Mouse (Mus musculus) kidney, embryonic 15.5 days (tissue): ENCODE results near the gene Pacs2. TPM values are rescaled to one million over a fixed set of nuclear protein-coding genes. Genes with fewer than 3 reads are reported as not detected.

Experiments
- ATAC-seq: fragments of 200-750 bp; cut with Nextera tagmentation; replicated peaks from 2 replicates; pipeline ENCODE4 v1.8.0; 2017; ENCODE audit warnings: moderate TSS enrichment; ENCODE audit not compliant: low FRiP score
- H3K27ac ChIP-seq: fragments of 300-500 bp; sonication (generic); 2 replicates; pipeline ENCODE4 v1.5.1; 2015; ENCODE audit warnings: mild to moderate bottlenecking, inconsistent platforms
- H3K27me3 ChIP-seq: fragments of 300-500 bp; sonication (generic); 2 replicates; pipeline ENCODE4 v1.6.1; 2015; ENCODE audit warnings: inconsistent platforms
- H3K36me3 ChIP-seq: fragments of 300-500 bp; sonication (generic); 2 replicates; pipeline ENCODE4 v1.6.1; 2015; ENCODE audit warnings: inconsistent platforms
- H3K4me1 ChIP-seq: fragments of 300-500 bp; sonication (generic); 2 replicates; pipeline ENCODE4 v1.6.1; 2015; ENCODE audit warnings: inconsistent platforms
- H3K4me2 ChIP-seq: fragments of 300-500 bp; sonication (generic); 2 replicates; pipeline ENCODE4 v1.6.1; 2015; ENCODE audit warnings: moderate library complexity, mild to moderate bottlenecking, inconsistent platforms
- H3K4me3 ChIP-seq: fragments of 300-500 bp; sonication (generic); replicated peaks from 2 replicates; pipeline ENCODE4 v1.5.1; 2015; ENCODE audit warnings: mild to moderate bottlenecking, inconsistent platforms
- H3K9ac ChIP-seq: fragments of 300-500 bp; sonication (generic); 2 replicates; pipeline ENCODE4 v1.6.1; 2015; ENCODE audit warnings: mild to moderate bottlenecking, inconsistent platforms
- H3K9me3 ChIP-seq: fragments of 300-500 bp; sonication (generic); replicated peaks from 2 replicates; pipeline ENCODE4 v1.6.1; 2016; ENCODE audit warnings: inconsistent platforms
- WGBS: fragments of 180-500 bp; shearing (Covaris S2); methylation state at CpG from one replicate; pipeline ENCODE4 v1.1.7; 2015; ENCODE audit warnings: mixed read lengths; 5-methylcytosine and 5-hydroxymethylcytosine counted together
- polyA plus RNA-seq: library from polyadenylated mRNA; unstranded; fragments of >200 nt; fragmentation: Nextera tagmentation; extraction: Ambion mirVana; gene quantifications from 2 replicates; pipeline ENCODE4 v1.2.1, GENCODE M21; 2015

Pacs2 gene
- polyA plus RNA-seq, 1 experiment from 2014 or later: 14.3 TPM

DNA sequence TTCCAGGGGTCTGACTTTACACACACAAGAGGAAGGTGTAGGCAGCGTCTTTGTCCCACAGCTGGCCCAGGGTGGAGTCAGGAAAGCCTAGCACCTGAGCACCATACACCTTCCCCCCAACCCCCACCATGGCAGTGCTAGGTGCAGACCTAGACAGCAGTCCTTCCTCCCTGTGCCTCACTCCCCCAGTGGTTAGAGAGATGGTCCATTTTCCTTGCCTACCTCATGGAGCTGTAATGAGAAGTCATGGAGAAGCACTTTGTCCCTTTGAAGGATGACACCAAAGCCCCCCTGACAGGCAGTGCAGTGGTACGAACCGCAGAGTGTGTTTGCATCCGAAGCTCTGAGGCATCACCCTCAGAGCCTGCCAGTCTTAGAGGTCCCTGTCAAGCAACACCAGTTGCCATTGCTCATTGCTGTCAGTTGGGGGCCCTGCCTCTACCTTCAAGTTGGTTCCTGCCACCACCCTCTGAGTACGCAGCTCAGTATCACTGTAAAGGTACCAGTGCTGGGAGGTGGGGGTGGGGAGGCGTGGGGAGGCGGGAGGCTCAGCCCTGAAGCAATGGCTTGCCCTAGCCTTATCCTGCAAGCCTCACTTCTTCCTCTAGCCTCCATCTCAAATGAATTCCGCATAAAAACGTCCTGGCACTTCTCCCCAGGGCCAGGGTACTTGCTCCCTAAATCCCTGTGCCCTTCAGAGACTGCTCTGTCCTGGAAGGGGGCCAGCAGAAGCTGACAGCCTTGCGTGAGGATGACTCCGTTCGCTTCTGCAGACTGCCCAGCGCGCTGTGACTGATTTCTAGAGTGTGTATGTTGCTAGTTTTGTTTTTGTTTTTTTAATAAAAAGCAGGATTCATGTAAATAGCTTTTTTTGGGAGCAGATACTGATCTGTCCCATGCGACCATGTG is 59.4 kb downstream of the Pacs2 start:
- Histone ChIP-seq H3K4me3 (peak overlapping the region; percentile 51), H3K27me3 (no peaks in the 10 kb centered on the region), H3K9me3 (no peaks in the 10 kb centered on the region), H3K4me1 (peaks cover 21% of the 10 kb centered on the region), H3K27ac (peak overlapping the region; percentile 94), H3K4me2 (peak overlapping the region; percentile 94), H3K36me3 (peaks cover 35% of the 10 kb centered on the region), H3K9ac (peak overlapping the region; percentile 55)
- peak; percentile 34 for ATAC-seq
- WGBS: 7% methylated on average over 15 of the region's 15 CpGs

DNA sequence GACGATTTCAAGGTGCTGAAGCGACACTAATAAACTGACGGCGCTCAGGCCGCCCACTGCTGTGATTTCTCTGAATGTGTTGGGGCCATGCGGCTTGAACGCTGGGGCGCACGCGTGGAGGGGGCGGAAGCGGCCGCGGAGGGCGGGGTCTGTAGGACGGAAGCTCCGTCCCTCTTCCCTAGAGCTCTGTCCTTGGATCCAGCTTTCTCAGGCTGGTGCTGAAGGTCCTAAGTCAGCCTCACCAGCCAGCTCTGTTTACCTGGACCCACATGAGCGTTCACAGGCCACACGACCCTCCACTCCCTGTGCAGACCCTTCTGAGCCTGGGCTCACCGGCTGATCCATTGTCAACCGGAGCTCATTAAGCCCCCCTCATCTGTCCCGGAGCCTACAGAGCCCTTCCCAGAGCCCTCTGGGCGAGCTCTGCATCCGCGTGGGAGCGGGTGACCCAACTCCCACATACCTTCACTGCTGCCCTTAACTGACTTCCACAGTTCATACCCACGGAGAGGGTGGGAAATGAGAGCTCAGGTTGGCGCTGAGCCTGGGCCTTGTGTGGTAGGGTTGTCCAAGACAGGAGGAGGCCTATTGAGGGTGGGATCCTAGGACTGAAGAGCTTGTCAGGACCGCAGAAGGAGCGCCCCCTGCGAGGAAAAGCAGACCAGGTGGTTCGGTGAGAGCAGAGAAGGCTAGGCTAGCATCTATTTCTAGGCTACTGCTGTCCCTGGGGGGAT is 60.2 kb downstream of the Pacs2 start, which contains the start of gene Tex22:
Tex22 (plus strand) TSS at position 174 of the 734 bp plus-strand sequence.
- H3K4me3 ChIP-seq: peak within 1 kb of the TSS; percentile 51
- H3K9me3 ChIP-seq: no peaks in the 10 kb centered on the region
- peak within 1 kb of the TSS; percentile 94 for H3K4me2 ChIP-seq
- peak within 1 kb of the TSS; percentile 94 for H3K27ac ChIP-seq
- 2% methylated on average over 32 of the region's 32 CpGs for WGBS
- H3K9ac ChIP-seq: peak within 1 kb of the TSS; percentile 55
- H3K27me3 ChIP-seq: no peaks in the 10 kb centered on the region
- peaks cover 27% of the 10 kb centered on the region for H3K36me3 ChIP-seq
- ATAC-seq: peak; percentile 93
- peaks cover 21% of the 10 kb centered on the region for H3K4me1 ChIP-seq

DNA sequence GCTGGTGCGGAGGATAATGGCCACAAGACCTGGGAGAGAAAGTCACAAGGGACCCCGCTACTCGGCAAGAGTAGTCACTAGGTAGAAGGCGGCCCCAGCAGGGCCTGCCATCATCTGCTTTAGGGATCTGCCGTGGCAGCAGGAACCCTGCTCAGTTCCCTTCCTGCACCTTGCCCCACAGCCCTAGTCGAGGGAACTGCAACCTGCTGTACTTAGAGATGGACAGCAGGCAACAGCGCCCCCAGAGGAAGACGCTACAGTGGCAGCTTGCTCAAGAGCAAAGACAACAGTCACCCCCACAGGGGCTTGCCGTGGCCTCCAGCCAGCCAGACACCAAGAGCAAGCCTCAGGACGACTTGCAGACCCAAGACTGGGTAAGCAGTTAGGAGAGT is 60.8 kb downstream of the Pacs2 start:
- Histone ChIP-seq H3K27me3 (no peaks in the 10 kb centered on the region), H3K9me3 (no peaks in the 10 kb centered on the region), H3K9ac (peak overlapping the region; percentile 55), H3K4me1 (peaks cover 21% of the 10 kb centered on the region), H3K27ac (peak overlapping the region; percentile 94), H3K4me3 (peak overlapping the region; percentile 51), H3K36me3 (peaks cover 22% of the 10 kb centered on the region), H3K4me2 (peak overlapping the region; percentile 94)
- ATAC-seq: peak; percentile 79
- 5% methylated on average over 10 of the region's 10 CpGs for WGBS

DNA sequence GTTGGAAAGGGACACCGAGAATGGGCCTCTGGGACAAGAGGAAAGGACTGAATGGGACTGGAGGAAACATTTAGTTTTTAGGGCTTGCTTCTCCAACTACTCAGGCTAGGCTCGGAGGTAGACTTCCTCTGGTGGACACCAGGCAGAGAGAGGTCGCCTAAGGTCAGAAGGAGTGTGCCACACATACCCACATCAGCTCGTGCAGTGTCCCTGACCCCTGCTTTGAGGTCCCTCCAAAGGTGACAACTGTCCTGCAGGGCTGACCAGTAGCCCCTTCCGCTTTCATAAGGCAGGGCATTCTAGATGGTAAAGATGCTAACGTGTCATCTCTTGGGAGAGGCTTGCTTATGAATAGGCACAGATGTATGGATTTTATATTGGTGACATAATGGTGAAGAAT is 61.2 kb downstream of the Pacs2 start:
- H3K27me3 ChIP-seq: no peaks in the 10 kb centered on the region
- peaks cover 21% of the 10 kb centered on the region for H3K4me1 ChIP-seq
- peaks cover 17% of the 10 kb centered on the region for H3K36me3 ChIP-seq
- H3K27ac ChIP-seq: peak overlapping the region; percentile 94; the same call in 1 of the 2 replicates
- 51% methylated on average over 6 of the region's 6 CpGs for WGBS
- ATAC-seq: no peak
- 0 out of 2 replicates have a peak overlapping the region, but pooled peaks have one; percentile 51 for H3K4me3 ChIP-seq
- H3K9me3 ChIP-seq: no peaks in the 10 kb centered on the region
- H3K9ac ChIP-seq: no peak overlapping the region
- peak overlapping the region; percentile 94 for H3K4me2 ChIP-seq

DNA sequence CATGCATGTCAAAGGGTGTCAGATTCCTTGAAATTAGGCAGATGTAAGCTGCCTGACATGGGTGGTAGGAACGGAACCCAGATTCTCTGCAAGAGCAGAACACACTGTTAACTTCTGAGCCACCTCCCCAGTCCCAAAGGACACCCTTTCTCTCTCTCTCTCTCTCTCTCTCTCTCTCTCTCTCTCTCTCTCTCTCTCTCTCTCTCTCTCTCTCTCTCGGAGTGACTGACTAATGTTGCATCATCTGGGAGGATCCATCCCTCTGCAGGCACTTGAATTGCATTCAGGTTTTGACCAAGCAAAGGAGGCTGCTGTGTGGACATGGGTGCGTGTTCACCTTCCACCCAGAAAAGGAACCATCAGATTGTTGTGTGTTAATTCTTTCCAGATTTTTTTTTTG is 73.0 kb downstream of the Pacs2 start:
- no peak overlapping the region for H3K9ac ChIP-seq
- H3K4me2 ChIP-seq: no peak overlapping the region
- 55% methylated on average over 3 of the region's 3 CpGs for WGBS
- ATAC-seq: no peak
- no peak overlapping the region for H3K4me3 ChIP-seq
- no peak overlapping the region for H3K27ac ChIP-seq
- no peaks in the 10 kb centered on the region for H3K9me3 ChIP-seq
- H3K4me1 ChIP-seq: no peaks in the 10 kb centered on the region
- H3K27me3 ChIP-seq: 0 out of 2 replicates have a peak, but pooled peaks cover 4% of the 10 kb centered on the region
- H3K36me3 ChIP-seq: no peaks in the 10 kb centered on the region

DNA sequence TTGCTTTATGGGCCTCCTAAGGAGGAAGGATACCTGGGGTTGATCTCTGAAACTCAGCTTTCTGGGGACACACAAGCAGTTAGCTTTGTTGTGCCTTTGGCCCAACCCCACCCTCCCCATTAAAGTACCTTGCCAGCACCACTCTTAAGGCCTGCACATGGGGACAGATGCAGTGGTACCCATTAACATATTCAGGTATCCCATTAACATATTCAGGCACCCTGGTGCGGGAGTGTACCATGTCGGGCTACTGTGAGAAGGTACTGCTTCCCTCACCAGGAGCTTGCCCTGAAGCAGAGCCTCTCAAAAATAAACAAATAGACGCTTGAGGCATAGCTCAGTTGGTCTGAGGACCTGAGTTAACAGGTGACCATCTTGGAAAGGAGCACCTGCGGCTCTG is 73.7 kb downstream of the Pacs2 start:
- no peak overlapping the region for H3K9ac ChIP-seq
- 0 out of 2 replicates have a peak, but pooled peaks cover 4% of the 10 kb centered on the region for H3K27me3 ChIP-seq
- H3K9me3 ChIP-seq: no peaks in the 10 kb centered on the region
- no peak overlapping the region for H3K27ac ChIP-seq
- no peak for ATAC-seq
- no peak overlapping the region for H3K4me3 ChIP-seq
- H3K4me1 ChIP-seq: no peaks in the 10 kb centered on the region
- WGBS: 32% methylated on average over 4 of the region's 4 CpGs
- no peak overlapping the region for H3K4me2 ChIP-seq
- H3K36me3 ChIP-seq: no peaks in the 10 kb centered on the region

DNA sequence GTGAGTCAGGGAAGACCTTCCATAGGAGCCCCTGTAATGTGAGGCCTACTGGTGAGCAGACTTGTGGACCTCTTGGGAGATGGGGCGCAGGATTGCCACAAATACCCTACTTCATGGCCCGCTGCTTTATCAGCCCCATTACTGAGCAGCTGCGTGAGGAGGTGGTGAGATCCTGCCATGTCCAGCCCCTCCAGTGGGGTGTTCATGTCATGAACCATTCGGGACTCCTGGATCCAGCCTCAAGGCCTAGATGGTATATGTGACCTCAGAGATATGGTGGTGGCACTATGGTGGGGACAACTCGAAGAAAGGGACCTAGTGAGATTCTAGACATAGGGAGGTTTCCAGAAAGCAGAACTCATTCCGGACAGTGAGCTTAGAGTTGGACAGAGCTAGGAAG is 74.8 kb downstream of the Pacs2 start:
- 90% methylated on average over 6 of the region's 6 CpGs for WGBS

DNA sequence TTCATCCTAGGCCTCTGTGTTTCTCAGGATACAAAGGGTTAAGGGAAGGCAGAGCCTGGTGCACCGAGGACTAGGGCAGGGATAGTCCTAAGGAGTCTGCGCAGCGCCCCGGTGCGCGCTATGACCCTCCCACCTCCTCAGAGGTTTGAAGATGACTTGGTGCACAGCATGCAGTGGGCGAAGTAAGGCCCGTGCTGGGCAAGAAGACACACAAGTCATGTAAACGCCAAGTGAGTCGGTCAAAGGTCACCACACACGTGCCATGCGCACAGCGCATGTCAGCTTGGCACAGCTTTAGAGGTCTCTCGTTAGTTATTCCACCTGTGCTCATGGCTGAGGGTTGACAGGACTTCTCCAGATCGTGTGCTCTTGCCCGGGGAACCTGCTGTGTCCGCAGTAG is 75.7 kb downstream of the Pacs2 start:
- Histone ChIP-seq H3K36me3 (no peaks in the 10 kb centered on the region), H3K4me3 (no peak overlapping the region), H3K9ac (no peak overlapping the region), H3K27ac (no peak overlapping the region), H3K4me2 (no peak overlapping the region), H3K9me3 (no peaks in the 10 kb centered on the region), H3K4me1 (no peaks in the 10 kb centered on the region), H3K27me3 (0 out of 2 replicates have a peak, but pooled peaks cover 4% of the 10 kb centered on the region)
- ATAC-seq: no peak
- WGBS: 79% methylated on average over 17 of the region's 17 CpGs

More for the DNA sequence above, 74.8 kb downstream of the Pacs2 start:
- Histone ChIP-seq H3K4me1 (no peaks in the 10 kb centered on the region), H3K4me2 (no peak overlapping the region), H3K27ac (no peak overlapping the region), H3K9ac (no peak overlapping the region), H3K9me3 (no peaks in the 10 kb centered on the region), H3K36me3 (no peaks in the 10 kb centered on the region), H3K27me3 (0 out of 2 replicates have a peak, but pooled peaks cover 4% of the 10 kb centered on the region), H3K4me3 (no peak overlapping the region)
- ATAC-seq: no peak

DNA sequence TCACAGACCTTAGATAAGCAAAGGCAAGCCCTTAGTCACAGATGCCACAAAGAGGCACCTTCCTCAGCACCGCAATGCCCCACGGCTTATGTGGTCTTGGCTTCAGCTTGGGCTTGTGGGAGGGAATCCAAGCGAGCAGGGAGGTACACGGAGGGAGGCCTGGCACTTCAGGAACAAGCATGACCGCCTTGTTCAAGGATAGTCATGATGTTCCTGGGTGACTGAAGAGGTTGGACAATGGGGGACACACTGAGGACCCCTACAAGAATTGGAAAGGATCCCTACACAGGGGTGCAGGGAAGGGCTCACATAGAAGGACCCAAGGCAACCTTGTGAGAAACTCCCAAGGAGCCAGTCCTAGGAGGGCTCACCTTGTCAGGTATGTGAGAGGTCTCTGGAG is 82.7 kb downstream of the Pacs2 start:
- H3K4me2 ChIP-seq: peak overlapping the region; percentile 96
- H3K36me3 ChIP-seq: no peaks in the 10 kb centered on the region
- ATAC-seq: 0 out of 2 replicates have a peak, but pooled peaks have one; percentile 0
- 86% methylated on average over 5 of the region's 5 CpGs for WGBS
- H3K4me1 ChIP-seq: peaks cover 38% of the 10 kb centered on the region
- no peak overlapping the region for H3K9ac ChIP-seq
- peak overlapping the region; percentile 92; the same call in 1 of the 2 replicates for H3K4me3 ChIP-seq
- H3K9me3 ChIP-seq: no peaks in the 10 kb centered on the region
- no peak overlapping the region for H3K27ac ChIP-seq
- no peaks in the 10 kb centered on the region for H3K27me3 ChIP-seq

DNA sequence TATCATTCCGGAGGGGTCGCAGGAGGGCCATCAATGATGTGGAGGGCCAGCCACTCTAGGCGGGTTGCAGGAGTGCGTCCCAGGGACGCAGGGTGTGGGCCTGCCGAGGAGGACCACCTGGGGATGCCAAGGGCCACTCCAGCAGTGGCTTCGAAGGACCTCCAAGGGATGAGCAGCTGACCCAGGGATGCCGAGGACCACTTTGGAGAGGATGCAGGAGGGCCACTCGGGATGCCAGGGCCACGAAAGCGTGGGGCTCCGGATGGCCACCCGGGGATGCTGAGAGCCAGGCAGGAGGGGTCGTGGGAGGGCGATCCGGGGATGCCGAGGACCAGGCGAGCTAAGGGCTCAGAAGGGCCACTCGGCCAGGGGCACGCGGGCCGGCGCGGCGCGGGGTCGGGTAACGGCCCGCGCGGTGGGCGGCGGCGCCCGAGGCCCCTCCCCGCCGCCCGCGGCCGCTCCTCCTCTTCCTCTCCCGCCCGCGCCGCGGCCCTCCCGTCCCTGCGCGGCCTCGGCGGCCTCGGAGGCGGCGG is 83.5 kb downstream of the Pacs2 start, which contains the start of gene Mta1:
Mta1 (plus strand) TSS at position 530 of the 533 bp plus-strand sequence.
- peaks cover 3% of the 10 kb centered on the region; the same call in 1 of the 2 replicates for H3K36me3 ChIP-seq
- H3K27me3 ChIP-seq: no peaks in the 10 kb centered on the region
- H3K4me2 ChIP-seq: peak within 1 kb of the TSS; percentile 96
- H3K4me3 ChIP-seq: peak within 1 kb of the TSS; percentile 92
- WGBS: 2% methylated on average over 28 of the region's 53 CpGs
- H3K27ac ChIP-seq: peak within 1 kb of the TSS; percentile 80
- H3K9me3 ChIP-seq: no peaks in the 10 kb centered on the region
- peak within 1 kb of the TSS; percentile 100 for H3K9ac ChIP-seq
- ATAC-seq: peak; percentile 79
- H3K4me1 ChIP-seq: peaks cover 44% of the 10 kb centered on the region

DNA sequence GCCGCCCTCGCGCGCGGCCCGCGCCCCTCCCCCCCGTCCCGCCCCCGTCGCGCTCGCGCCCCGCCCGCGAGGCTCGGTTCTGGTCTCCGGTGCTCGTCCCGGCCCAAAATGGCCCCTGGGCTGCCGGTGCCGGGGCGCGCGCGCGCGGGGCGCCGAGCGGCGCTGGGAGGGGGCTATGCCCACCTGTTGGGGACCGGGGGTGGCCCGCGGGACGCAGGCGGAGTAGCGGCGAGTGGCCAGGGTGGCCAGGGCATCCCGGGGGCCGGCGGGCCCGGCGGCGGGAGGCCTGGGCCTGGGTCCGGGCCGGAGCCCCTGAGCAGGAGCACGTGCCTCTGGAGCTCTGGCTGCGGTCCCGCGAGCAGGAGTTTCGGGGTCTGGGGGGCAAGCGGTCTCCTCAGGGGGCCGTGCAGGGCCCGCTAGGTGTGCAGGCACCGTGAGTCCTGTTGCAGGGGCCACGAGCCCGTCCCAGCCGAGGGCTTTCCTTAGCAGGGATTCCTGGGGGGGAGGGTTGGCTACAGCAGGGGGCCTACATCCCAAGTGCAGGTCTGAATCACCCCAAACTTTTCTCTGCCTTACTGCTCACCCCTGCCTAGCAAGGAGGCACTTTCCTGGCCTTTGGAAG is 84.3 kb downstream of the Pacs2 start:
- 0% methylated on average over 40 of the region's 60 CpGs for WGBS
- ATAC-seq: peak; percentile 23; the same call in 1 of the 2 replicates
- H3K27me3 ChIP-seq: no peaks in the 10 kb centered on the region
- H3K36me3 ChIP-seq: peaks cover 6% of the 10 kb centered on the region; the same call in 1 of the 2 replicates
- peak overlapping the region; percentile 81 for H3K4me2 ChIP-seq
- no peaks in the 10 kb centered on the region for H3K9me3 ChIP-seq
- H3K9ac ChIP-seq: peak overlapping the region; percentile 100
- H3K27ac ChIP-seq: peak overlapping the region; percentile 80
- peak overlapping the region; percentile 92 for H3K4me3 ChIP-seq
- peaks cover 50% of the 10 kb centered on the region for H3K4me1 ChIP-seq
